Comparison of ENCODE assay signal across 14 mouse cellular contexts in genomic region chr7:133757961-133758455, GRCm38 (mm10). TPM values are rescaled to one million over a fixed set of nuclear protein-coding genes. Genes with fewer than 3 reads are reported as not detected.
DNase-seq lines count a peak whose midpoint lies in the region; ATAC-seq lines count a peak whose summit lies in the region.
"Had no signal": no experiment of that assay in that cellular context is flagged by ENCODE, and none has a peak within 500 bp of the region (broad histone marks: within the 10 kb centered on the region; RNA-seq: fewer than 3 reads in every experiment).

No protein-coding gene starts in this region.

- H3K4me1 ChIP-seq in neural tube, embryonic 11.5 days (ENCODE audit: control insufficient read depth, insufficient read depth, low read length) = 0 out of 2 replicates have a peak, but pooled peaks cover 5% of the 10 kb centered on the region
- H3K4me1 ChIP-seq in neural tube, embryonic 15.5 days = peaks cover 14% of the 10 kb centered on the region
- peaks cover 10% of the 10 kb centered on the region; the same call in 1 of the 2 replicates for H3K4me1 ChIP-seq in embryonic facial prominence, embryonic 14.5 days (ENCODE audit: control insufficient read depth, insufficient read depth, low read length)

- no peak overlapping the region for H3K27ac ChIP-seq in neural tube, embryonic 11.5 days (ENCODE audit: low read depth, low read length)
- no peak overlapping the region for H3K27ac ChIP-seq in neural tube, embryonic 15.5 days (replicated peaks)
- H3K27ac ChIP-seq in embryonic facial prominence, embryonic 14.5 days (replicated peaks; ENCODE audit: low read depth, low read length) = no peak overlapping the region
- H3K27ac ChIP-seq: limb, embryonic 15.5 days; lung, embryonic 15.5 days had no signal

- no peak for ATAC-seq in neural tube, embryonic 11.5 days (ENCODE audit: insufficient read depth, low FRiP score, low TSS enrichment)
- no peak for ATAC-seq in neural tube, embryonic 15.5 days (ENCODE audit: low FRiP score)
- ATAC-seq in embryonic facial prominence, embryonic 14.5 days (ENCODE audit: low read depth) = no peak
- peak; percentile 51; the same call in 1 of the 2 replicates for ATAC-seq in megakaryocyte, adult 5-6 weeks (ENCODE audit: poor library complexity, severe bottlenecking)
- ATAC-seq: intestine, postnatal 0 days had no signal

- H3K36me3 ChIP-seq in neural tube, embryonic 11.5 days (ENCODE audit: control insufficient read depth, insufficient read depth, low read length) = no peaks in the 10 kb centered on the region
- no peaks in the 10 kb centered on the region for H3K36me3 ChIP-seq in neural tube, embryonic 15.5 days
- no peaks in the 10 kb centered on the region for H3K36me3 ChIP-seq in embryonic facial prominence, embryonic 14.5 days (ENCODE audit: control insufficient read depth, insufficient read depth, low read length)
- H3K36me3 ChIP-seq: limb, embryonic 15.5 days; lung, embryonic 15.5 days had no signal

- no peak for DNase-seq in neural tube, embryonic 11.5 days (ENCODE audit: low spot score)
- peak; percentile 41 for DNase-seq in embryonic facial prominence, embryonic 14.5 days (ENCODE audit: low spot score)
- DNase-seq in cerebellum, adult 11 months = no peak
- no peak for DNase-seq in right cerebral cortex, postnatal 4 days
- no peak for DNase-seq in cerebellum, adult 18-20 months
- DNase-seq: adrenal gland, postnatal 25 days; gastrocnemius, postnatal 14 days; kidney, postnatal 25 days; thymus, postnatal 4 days had no signal

- no peak overlapping the region for H3K9ac ChIP-seq in neural tube, embryonic 11.5 days (ENCODE audit: low read length)
- H3K9ac ChIP-seq in neural tube, embryonic 15.5 days (replicated peaks) = no peak overlapping the region
- no peak overlapping the region for H3K9ac ChIP-seq in embryonic facial prominence, embryonic 14.5 days (ENCODE audit: low read depth, low read length)
- H3K9ac ChIP-seq: limb, embryonic 15.5 days; lung, embryonic 15.5 days had no signal

- no peak overlapping the region for H3K4me3 ChIP-seq in neural tube, embryonic 11.5 days (ENCODE audit: low read depth, low read length)
- no peak overlapping the region for H3K4me3 ChIP-seq in neural tube, embryonic 15.5 days (replicated peaks)
- no peak overlapping the region for H3K4me3 ChIP-seq in embryonic facial prominence, embryonic 14.5 days (ENCODE audit: low read depth, low read length)
- H3K4me3 ChIP-seq: limb, embryonic 15.5 days; lung, embryonic 15.5 days had no signal

- no peaks in the 10 kb centered on the region for H3K9me3 ChIP-seq in neural tube, embryonic 11.5 days (ENCODE audit: control insufficient read depth, low read length)
- H3K9me3 ChIP-seq in neural tube, embryonic 15.5 days (replicated peaks) = no peaks in the 10 kb centered on the region
- H3K9me3 ChIP-seq in embryonic facial prominence, embryonic 14.5 days (ENCODE audit: control insufficient read depth, low read length) = peaks cover 3% of the 10 kb centered on the region; the same call in 1 of the 2 replicates
- H3K9me3 ChIP-seq: limb, embryonic 15.5 days; lung, embryonic 15.5 days had no signal

- peak overlapping the region; percentile 15 for H3K4me2 ChIP-seq in neural tube, embryonic 11.5 days (ENCODE audit: low read depth)
- no peak overlapping the region for H3K4me2 ChIP-seq in neural tube, embryonic 15.5 days
- H3K4me2 ChIP-seq in embryonic facial prominence, embryonic 14.5 days (ENCODE audit: low read depth, low read length) = no peak overlapping the region
- H3K4me2 ChIP-seq: limb, embryonic 15.5 days; lung, embryonic 15.5 days had no signal

- WGBS in neural tube, embryonic 11.5 days = 59% methylated on average over 5 of the region's 5 CpGs
- 39% methylated on average over 5 of the region's 5 CpGs for WGBS in neural tube, embryonic 15.5 days
- 49% methylated on average over 5 of the region's 5 CpGs for whole genome bisulfite sequencing in embryonic facial prominence, embryonic 14.5 days

- no peaks in the 10 kb centered on the region for H3K27me3 ChIP-seq in neural tube, embryonic 11.5 days (ENCODE audit: control insufficient read depth, insufficient read depth, low read length)
- H3K27me3 ChIP-seq in neural tube, embryonic 15.5 days (replicated peaks) = no peaks in the 10 kb centered on the region
- H3K27me3 ChIP-seq in embryonic facial prominence, embryonic 14.5 days (replicated peaks; ENCODE audit: control insufficient read depth, insufficient read depth, low read length) = no peaks in the 10 kb centered on the region
- H3K27me3 ChIP-seq: limb, embryonic 15.5 days; lung, embryonic 15.5 days had no signal

RNA-seq across cellular contexts. Expression of gene Fank1, which starts 18.7 kb away (rescaled TPM):
- 0.70 and 1.2 TPM in 2 replicates for polyA plus RNA-seq in neural tube, embryonic 11.5 days (2014; fragmentation: Nextera tagmentation; extraction: Ambion mirVana)
- polyA plus RNA-seq in neural tube, embryonic 15.5 days (2015; fragmentation: Nextera tagmentation; extraction: Ambion mirVana) = 2.8 and 3.5 TPM in 2 replicates
- 2.1 and 3.0 TPM in 2 replicates for polyA plus RNA-seq in embryonic facial prominence, embryonic 14.5 days (2014; fragmentation: Nextera tagmentation; extraction: Ambion mirVana)
- total RNA-seq in megakaryocyte, adult 5-6 weeks (2015) = not detected in 2 replicates
- not detected in 2 replicates for total RNA-seq in megakaryocyte, adult 5-6 weeks (2017)
- polyA plus RNA-seq: limb, embryonic 15.5 days had no signal

RNA-seq across cellular contexts. Expression of gene Dhx32, which starts 24.5 kb away (rescaled TPM):
- 47.5 and 52.7 TPM in 2 replicates for polyA plus RNA-seq in neural tube, embryonic 11.5 days (2014; fragmentation: Nextera tagmentation; extraction: Ambion mirVana)
- polyA plus RNA-seq in neural tube, embryonic 15.5 days (2015; fragmentation: Nextera tagmentation; extraction: Ambion mirVana) = 37.4 and 38.2 TPM in 2 replicates
- polyA plus RNA-seq in embryonic facial prominence, embryonic 14.5 days (2014; fragmentation: Nextera tagmentation; extraction: Ambion mirVana) = 29.4 and 32.2 TPM in 2 replicates
- 4.0 and 7.0 TPM in 2 replicates for total RNA-seq in megakaryocyte, adult 5-6 weeks (2015)
- 17.7 and 25.4 TPM in 2 replicates for total RNA-seq in megakaryocyte, adult 5-6 weeks (2017)

RNA-seq across cellular contexts. Expression of gene Uros, which starts 48.1 kb away (rescaled TPM):
- 40.7 and 43.6 TPM in 2 replicates for polyA plus RNA-seq in neural tube, embryonic 11.5 days (2014; fragmentation: Nextera tagmentation; extraction: Ambion mirVana)
- 51.3 and 52.2 TPM in 2 replicates for polyA plus RNA-seq in neural tube, embryonic 15.5 days (2015; fragmentation: Nextera tagmentation; extraction: Ambion mirVana)
- 33.5 and 35.8 TPM in 2 replicates for polyA plus RNA-seq in embryonic facial prominence, embryonic 14.5 days (2014; fragmentation: Nextera tagmentation; extraction: Ambion mirVana)
- total RNA-seq in megakaryocyte, adult 5-6 weeks (2015) = 9.0 and 14.0 TPM in 2 replicates
- total RNA-seq in megakaryocyte, adult 5-6 weeks (2017) = 13.1 and 14.3 TPM in 2 replicates

RNA-seq across cellular contexts. Expression of gene Bccip, which starts 48.9 kb away (rescaled TPM):
- polyA plus RNA-seq in neural tube, embryonic 11.5 days (2014; fragmentation: Nextera tagmentation; extraction: Ambion mirVana) = 156 and 159 TPM in 2 replicates
- 103 and 109 TPM in 2 replicates for polyA plus RNA-seq in neural tube, embryonic 15.5 days (2015; fragmentation: Nextera tagmentation; extraction: Ambion mirVana)
- polyA plus RNA-seq in embryonic facial prominence, embryonic 14.5 days (2014; fragmentation: Nextera tagmentation; extraction: Ambion mirVana) = 146 and 159 TPM in 2 replicates
- total RNA-seq in megakaryocyte, adult 5-6 weeks (2015) = 59.0 and 61.6 TPM in 2 replicates
- total RNA-seq in megakaryocyte, adult 5-6 weeks (2017) = 66.8 and 70.6 TPM in 2 replicates
